Mouse (Mus musculus) cortical plate, adult 2 months (tissue): Measurements from ENCODE around the gene Tmem126b.

Experiments used
- CTCF ChIP-seq: fragments of 200-500 bp; IDR thresholded peaks from 2 replicates; pipeline ENCODE4 v1.5.1; 2011; ENCODE audit warnings: mild to moderate bottlenecking, control low read depth, low read length; ENCODE audit not compliant: insufficient read depth; ENCODE audit errors: extremely low read depth
- POLR2A ChIP-seq: fragments of 200-500 bp; IDR thresholded peaks from 2 replicates; pipeline ENCODE4 v1.6.1; 2011; ENCODE audit warnings: mild to moderate bottlenecking, low read length, control low read depth; ENCODE audit not compliant: insufficient read depth; ENCODE audit errors: extremely low read depth

GRCm38 (mm10) chr7:90440044-90440443, 35.8 kb downstream of the Tmem126b start:
- TF ChIP-seq CTCF (no peak), POLR2A (no peak)
